Mouse (Mus musculus): Measurements from ENCODE around the gene Snx13.

Gene Snx13

GRCm38 (mm10) chr12:35046999-35047319 lies at the start of gene Snx13:
Gene Snx13 (plus strand): TSS chr12:35047186.
- DNase-seq (ENCODE audit: low spot score), result peak; percentile 96

- no peak for DNase-seq (ENCODE audit: low spot score)
Measured at GRCm38 (mm10) chr12:34997597-34998182, 49.3 kb upstream of the Snx13 start.

GRCm38 (mm10) chr12:34998778-34999467 lies 48.1 kb upstream of the Snx13 start:
- no peak for DNase-seq (ENCODE audit: low spot score)

GRCm38 (mm10) chr12:35000323-35000722 lies 46.7 kb upstream of the Snx13 start:
- no peak for DNase-seq (ENCODE audit: low spot score)

- DNase-seq (ENCODE audit: low spot score), result no peak
Measured at GRCm38 (mm10) chr12:35005748-35006147, 41.2 kb upstream of the Snx13 start.

- no peak for DNase-seq (ENCODE audit: low spot score)
Measured at GRCm38 (mm10) chr12:35007851-35008250, 39.1 kb upstream of the Snx13 start.

- DNase-seq (ENCODE audit: low spot score), result peak; percentile 71
Measured at GRCm38 (mm10) chr12:35008340-35009137, 38.4 kb upstream of the Snx13 start.

GRCm38 (mm10) chr12:35011462-35011861 lies 35.5 kb upstream of the Snx13 start:
- DNase-seq (ENCODE audit: low spot score), result no peak

GRCm38 (mm10) chr12:35013950-35014349 lies 33.0 kb upstream of the Snx13 start:
- no peak for DNase-seq (ENCODE audit: low spot score)

GRCm38 (mm10) chr12:35016056-35016455 lies 30.9 kb upstream of the Snx13 start:
- peak; percentile 50 for DNase-seq (ENCODE audit: low spot score)

- DNase-seq (ENCODE audit: low spot score), result no peak
Measured at GRCm38 (mm10) chr12:35016481-35017250, 30.3 kb upstream of the Snx13 start.

- DNase-seq (ENCODE audit: low spot score), result no peak
Measured at GRCm38 (mm10) chr12:35018679-35019237, 28.2 kb upstream of the Snx13 start.

- no peak for DNase-seq (ENCODE audit: low spot score)
Measured at GRCm38 (mm10) chr12:35021285-35021684, 25.7 kb upstream of the Snx13 start.

GRCm38 (mm10) chr12:35022066-35022465 lies 24.9 kb upstream of the Snx13 start:
- DNase-seq (ENCODE audit: low spot score), result no peak

- DNase-seq (ENCODE audit: low spot score), result no peak
Measured at GRCm38 (mm10) chr12:35025916-35026432, 21.0 kb upstream of the Snx13 start.

- no peak for DNase-seq (ENCODE audit: low spot score)
Measured at GRCm38 (mm10) chr12:35027533-35027932, 19.5 kb upstream of the Snx13 start.

- peak; percentile 22 for DNase-seq (ENCODE audit: low spot score)
Measured at GRCm38 (mm10) chr12:35038668-35039570, 8.1 kb upstream of the Snx13 start.

- no peak for DNase-seq (ENCODE audit: low spot score)
Measured at GRCm38 (mm10) chr12:35039571-35039936, 7.4 kb upstream of the Snx13 start.

GRCm38 (mm10) chr12:35041964-35042363 lies 5.0 kb upstream of the Snx13 start:
- DNase-seq (ENCODE audit: low spot score), result no peak

- DNase-seq (ENCODE audit: low spot score), result peak; percentile 78
Measured at GRCm38 (mm10) chr12:35046310-35046998, 532 bp upstream of the Snx13 start.

Data from embryo, embryonic 10.5 days (tissue).